Mouse (Mus musculus) left cerebral cortex, adult 2 months (tissue): ENCODE data around the gene Gm11020. TPM values are rescaled to one million over a fixed set of nuclear protein-coding genes. Genes with fewer than 3 reads are reported as not detected.

Experiments used
- DNase-seq, 2 experiments: peaks; one replicate each; pipeline ENCODE4 v3.0.0; 2021 to 2022; ENCODE audit warnings: low spot score in 2 of 2, mixed read lengths in 1 of 2; ENCODE audit errors: extremely low spot score in 1 of 2
- H3K27ac ChIP-seq: fragments of 200-600 bp; 2 replicates; pipeline ENCODE4 v1.8.1; 2022
- H3K4me3 ChIP-seq: fragments of 200-600 bp; 2 replicates; pipeline ENCODE4 v1.8.1; 2022
- CTCF ChIP-seq: fragments of 200-600 bp; IDR thresholded peaks from 2 replicates; pipeline ENCODE4 v1.8.1; 2022; ENCODE audit warnings: antibody characterized with exemption, mild to moderate bottlenecking, moderate library complexity
- intact Hi-C: fragments of 180-260 bp; cut with DNase I; formaldehyde crosslinking; loops from one replicate; pipeline ENCODE4 v1.15.1; 2025
- total RNA-seq, 2 experiments: library from RNA; stranded (reverse); gene quantifications; 2 replicates each; pipeline ENCODE4 v1.2.3; 2021

Gene Gm11020
- total RNA-seq, 2 experiments from 2014 or later, result not detected

DNA sequence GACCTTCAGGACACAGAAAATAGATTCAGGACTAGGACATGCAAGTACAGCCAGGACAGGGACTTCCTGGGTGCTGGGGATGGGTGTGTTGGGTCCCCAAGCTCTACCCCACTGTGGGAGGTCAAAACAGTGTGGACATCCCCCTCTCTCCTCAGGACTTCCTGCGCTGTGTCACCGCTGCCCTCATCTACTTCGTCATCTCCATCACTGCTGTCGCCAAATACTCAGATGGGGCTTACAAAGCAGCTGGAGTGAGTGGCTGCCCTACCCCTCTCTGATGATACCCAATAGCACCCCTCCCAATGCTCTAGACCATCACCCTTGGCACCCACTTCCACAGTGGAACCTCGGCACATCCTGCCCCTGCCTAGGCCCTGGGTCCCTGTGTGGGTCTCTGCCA is 23.3 kb downstream of the Gm11020 start:
- Histone ChIP-seq H3K4me3 (no peak overlapping the region), H3K27ac (no peak overlapping the region)
- no peak for DNase-seq
- TF ChIP-seq CTCF, result no peak
- intact Hi-C loops, result loop anchor here (2.0 to 5.0 kb wide), 6 partner anchors 50 to 247 kb away; partner anchors contain the start of genes Cmtm4 and Terb1

GRCm38 (mm10) chr8:104346706-104347105 is 25.3 kb downstream of the Gm11020 start:
- intact Hi-C loops, result no loop called here
- no peak for TF ChIP-seq CTCF
- no peak for DNase-seq
- Histone ChIP-seq H3K4me3 (no peak overlapping the region), H3K27ac (no peak overlapping the region)

- Histone ChIP-seq H3K27ac (no peak overlapping the region), H3K4me3 (no peak overlapping the region)
- DNase-seq, result no peak
- no peak for TF ChIP-seq CTCF
- intact Hi-C loops, result no loop called here
These were observed 27.6 kb downstream of the Gm11020 start for GRCm38 (mm10) chr8:104348971-104349370.

DNA sequence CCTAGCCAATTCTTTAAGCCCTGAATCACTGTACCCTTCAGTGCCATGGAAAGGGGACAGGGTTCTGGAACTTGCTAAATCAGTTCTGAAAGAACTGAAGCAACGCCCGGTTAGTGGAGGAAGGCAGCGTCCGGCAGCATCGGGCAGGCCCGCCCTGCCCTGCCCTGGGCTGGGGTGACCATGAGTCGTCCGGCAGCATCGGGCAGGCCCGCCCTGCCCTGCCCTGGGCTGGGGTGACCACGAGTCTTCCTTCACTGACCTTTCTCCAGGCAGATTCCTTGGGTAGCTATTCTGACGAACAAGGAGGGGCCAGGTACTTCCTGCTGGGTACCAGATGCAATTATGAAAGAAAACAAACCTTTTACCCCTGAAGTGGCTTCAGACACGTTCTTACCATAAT is 28.7 kb downstream of the Gm11020 start:
- TF ChIP-seq CTCF, result no peak
- DNase-seq, result no peak
- Histone ChIP-seq H3K4me3 (no peak overlapping the region), H3K27ac (no peak overlapping the region)
- intact Hi-C loops, result no loop called here

GRCm38 (mm10) chr8:104353186-104353585 is 31.8 kb downstream of the Gm11020 start:
- peak; percentile 29 for TF ChIP-seq CTCF
- intact Hi-C loops, result no loop called here

GRCm38 (mm10) chr8:104354504-104354903 is 33.1 kb downstream of the Gm11020 start:
- Histone ChIP-seq H3K4me3 (no peak overlapping the region), H3K27ac (no peak overlapping the region)
- TF ChIP-seq CTCF, result no peak
- intact Hi-C loops, result no loop called here
- DNase-seq, result no peak

More at GRCm38 (mm10) chr8:104353186-104353585, 31.8 kb downstream of the Gm11020 start:
- Histone ChIP-seq H3K4me3 (no peak overlapping the region), H3K27ac (no peak overlapping the region)
- DNase-seq, result no peak

- TF ChIP-seq CTCF, result no peak
- intact Hi-C loops, result no loop called here
- H3K4me3 ChIP-seq, result no peak overlapping the region
- no peak overlapping the region for H3K27ac ChIP-seq
- DNase-seq, result no peak
These were observed 37.3 kb downstream of the Gm11020 start for GRCm38 (mm10) chr8:104358637-104359036.

DNA sequence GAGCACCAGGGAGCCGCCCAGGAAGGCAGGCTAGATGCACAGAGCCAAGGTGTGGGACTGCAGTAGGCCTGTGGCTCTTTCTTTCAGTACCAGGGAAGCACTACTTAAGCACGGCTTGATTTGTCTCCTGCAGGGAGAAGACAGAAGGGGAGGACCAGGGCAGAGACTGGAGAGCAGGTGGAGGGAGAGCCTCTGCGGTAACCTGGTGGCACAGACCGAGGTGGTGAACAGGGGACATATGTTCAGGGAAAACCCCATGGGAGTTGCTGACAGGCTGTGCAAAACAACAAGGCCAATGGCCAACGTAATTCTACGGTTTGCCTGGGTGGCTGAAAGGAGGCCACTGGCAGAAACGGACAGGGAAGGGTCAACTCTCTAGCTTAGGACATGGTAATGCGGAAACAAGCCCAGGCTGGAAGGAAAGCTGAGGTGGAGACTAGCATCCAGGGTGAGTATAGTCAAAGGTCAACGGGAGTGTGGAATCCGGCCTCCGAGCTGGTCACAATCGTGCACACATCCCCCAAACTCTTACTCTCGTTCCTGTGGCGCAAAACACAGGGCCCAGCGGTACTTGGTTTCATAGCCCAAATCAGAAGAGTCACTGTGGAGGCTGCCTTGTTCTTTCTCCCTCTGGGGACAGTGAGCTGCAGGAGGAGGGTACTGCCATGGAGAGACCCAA is 38.5 kb downstream of the Gm11020 start:
- H3K4me3 ChIP-seq, result no peak overlapping the region
- no peak for TF ChIP-seq CTCF
- H3K27ac ChIP-seq, result no peak overlapping the region
- intact Hi-C loops, result no loop called here
- no peak for DNase-seq

DNA sequence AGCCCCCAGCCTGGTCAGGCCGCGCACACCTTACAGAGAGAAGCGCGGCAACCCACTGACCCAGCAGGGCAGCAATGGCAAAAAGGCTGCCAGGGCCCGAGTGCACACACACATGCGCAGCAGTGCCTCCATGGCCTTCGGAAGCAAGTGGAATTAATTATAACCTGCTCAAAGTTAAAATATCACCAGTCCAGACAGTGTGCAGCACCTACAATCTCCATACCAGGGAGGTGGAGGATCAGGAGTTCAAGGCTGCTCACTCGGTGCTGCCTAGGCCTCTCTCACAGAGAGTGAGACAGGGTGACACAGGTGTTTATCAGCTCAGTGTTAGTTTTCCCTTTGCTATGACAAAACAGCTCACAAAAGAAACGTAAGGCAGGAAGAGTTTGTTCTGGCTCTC is 44.3 kb downstream of the Gm11020 start:
- intact Hi-C loops, result loop anchor here (5.0 kb wide), 1 partner anchor 47 kb away; no protein-coding TSS in a partner anchor
- DNase-seq, result no peak
- TF ChIP-seq CTCF, result no peak
- H3K27ac ChIP-seq, result no peak overlapping the region
- H3K4me3 ChIP-seq, result no peak overlapping the region

DNA sequence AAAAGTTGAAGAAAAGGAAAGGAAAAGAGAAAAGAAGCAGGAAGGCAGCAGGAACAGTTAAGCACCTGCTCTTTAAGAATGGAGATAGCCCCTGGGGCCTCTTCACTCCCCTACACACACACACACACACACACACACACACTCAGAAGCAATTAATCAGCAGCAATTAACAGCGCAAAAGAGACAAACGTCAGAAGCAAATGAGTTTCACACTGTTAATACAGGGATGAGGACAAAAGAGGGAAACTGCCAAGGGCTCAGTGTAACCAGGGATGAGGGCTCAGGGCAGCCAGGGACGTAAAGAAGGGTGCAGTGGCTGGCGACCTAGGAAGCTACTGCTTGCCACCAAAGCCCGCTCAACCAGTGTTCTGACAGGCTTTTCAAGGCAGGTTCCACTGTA is 46.0 kb downstream of the Gm11020 start:
- intact Hi-C loops, result loop anchor here (5.0 kb wide), 1 partner anchor 45 kb away; no protein-coding TSS in a partner anchor
- Histone ChIP-seq H3K4me3 (no peak overlapping the region), H3K27ac (no peak overlapping the region)
- no peak for DNase-seq
- no peak for TF ChIP-seq CTCF

DNA sequence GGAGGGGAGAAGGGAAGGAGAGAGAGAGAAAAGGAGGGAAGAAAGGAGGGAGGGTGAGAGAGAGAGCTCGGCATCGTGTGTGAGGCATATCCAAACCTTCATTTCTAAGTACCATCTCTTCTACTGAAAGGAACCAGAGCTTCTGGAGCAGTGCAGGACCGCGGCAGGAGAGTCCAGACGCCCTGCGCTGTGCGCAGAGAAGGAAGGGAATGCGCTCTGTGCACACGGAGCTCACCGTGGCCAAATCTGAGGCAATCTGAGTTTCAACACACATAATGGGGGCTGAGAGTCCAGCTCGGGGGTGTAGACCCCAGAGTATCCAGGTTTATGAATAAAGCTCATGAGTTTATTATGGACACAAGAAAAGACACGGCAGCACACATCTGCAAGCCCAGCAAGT is 48.2 kb downstream of the Gm11020 start:
- intact Hi-C loops, result loop anchor here (5.0 kb wide), 1 partner anchor 43 kb away; no protein-coding TSS in a partner anchor
- H3K4me3 ChIP-seq, result no peak overlapping the region

GRCm38 (mm10) chr8:104370071-104370470 is 48.7 kb downstream of the Gm11020 start:
- DNase-seq, result no peak
- no peak overlapping the region for H3K4me3 ChIP-seq
- no peak for TF ChIP-seq CTCF
- H3K27ac ChIP-seq, result 0 out of 2 replicates have a peak overlapping the region, but pooled peaks have one; percentile 15
- intact Hi-C loops, result no loop called here

More for the DNA sequence above, 48.2 kb downstream of the Gm11020 start:
- peak overlapping the region; percentile 15; the same call in 1 of the 2 replicates for H3K27ac ChIP-seq
- DNase-seq, result no peak
- TF ChIP-seq CTCF, result no peak

DNA sequence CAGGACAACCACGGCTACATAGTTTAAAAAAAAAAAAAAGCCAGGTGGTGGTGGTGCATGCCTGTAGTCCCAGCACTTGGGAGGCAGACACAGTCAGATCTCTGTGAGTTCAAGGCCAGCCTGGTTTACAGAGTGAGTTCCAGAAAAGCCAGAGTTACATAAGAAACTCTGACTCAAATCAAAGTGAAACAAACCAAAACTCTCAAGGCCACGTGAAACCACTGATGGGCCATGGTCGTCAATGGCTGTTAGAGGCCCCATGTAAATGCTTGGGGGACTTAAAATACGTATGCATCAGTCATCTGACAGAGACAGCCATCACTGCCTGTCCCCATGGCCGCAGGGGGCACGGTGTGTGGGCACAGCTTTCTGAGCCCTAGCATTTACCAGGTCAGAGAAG is 49.8 kb downstream of the Gm11020 start:
- no peak for TF ChIP-seq CTCF
- Histone ChIP-seq H3K27ac (no peak overlapping the region), H3K4me3 (no peak overlapping the region)
- intact Hi-C loops, result no loop called here
- no peak for DNase-seq

Other genes starting within 250 kb of the Gm11020 start
- gene Cdh5, start 219.9 kb upstream of the Gm11020 start, total RNA-seq, result 10 to 100 TPM; 11.7 to 12.0 TPM
- gene Bean1, start 151.1 kb upstream of the Gm11020 start, total RNA-seq, result 10 to 100 TPM in 1 of 2 experiments, 1 to 10 TPM in 1; 9.3 to 12.2 TPM
- 10 to 100 TPM; 40.3 to 41.6 TPM for gene Tk2, start 73.0 kb upstream of the Gm11020 start, total RNA-seq
- gene Cklf, start 70.7 kb upstream of the Gm11020 start, total RNA-seq, result 1 to 10 TPM; 6.7 to 8.1 TPM
- gene Cmtm2a, start 28.4 kb upstream of the Gm11020 start, total RNA-seq, result not detected
- gene Gm45711, start 11.5 kb upstream of the Gm11020 start, total RNA-seq, result not detected
- not detected for gene Cmtm1, start 11.4 kb upstream of the Gm11020 start, total RNA-seq
- not detected for gene Cmtm2b, start 663 bp downstream of the Gm11020 start, total RNA-seq
- 10 to 100 TPM; 11.9 to 12.8 TPM for gene Cmtm3, start 17.8 kb downstream of the Gm11020 start, total RNA-seq
- 10 to 100 TPM; 86.7 to 87.4 TPM for gene Cmtm4, start 74.2 kb downstream of the Gm11020 start, total RNA-seq
- 100 to 1,000 TPM; 279 to 326 TPM for gene Dync1li2, start 121.5 kb downstream of the Gm11020 start, total RNA-seq
- gene Terb1, start 188.3 kb downstream of the Gm11020 start, total RNA-seq, result 1 to 10 TPM; 1.9 to 2.0 TPM
- 10 to 100 TPM; 47.0 to 51.2 TPM for gene Nae1, start 213.1 kb downstream of the Gm11020 start, total RNA-seq
- 10 to 100 TPM; 31.9 to 32.3 TPM for gene Car7, start 213.1 kb downstream of the Gm11020 start, total RNA-seq